Mouse (Mus musculus) neural tube, embryonic 15.5 days (tissue): ENCODE data around the gene Psmd2. TPM values are rescaled to one million over a fixed set of nuclear protein-coding genes. Genes with fewer than 3 reads are reported as not detected.
A peak's percentile ranks its signal among the peaks of the same experiment; 100 is the strongest.

Experiments used
- ATAC-seq: fragments of 200-750 bp; cut with Nextera tagmentation; 2 replicates; pipeline ENCODE4 v1.8.0; 2017; ENCODE audit warnings: mild to moderate bottlenecking, moderate TSS enrichment, moderate library complexity; ENCODE audit not compliant: low FRiP score
- H3K27ac ChIP-seq: fragments of 300-500 bp; sonication (generic); replicated peaks from 2 replicates; pipeline ENCODE4 v1.5.1; 2015; ENCODE audit warnings: mild to moderate bottlenecking, inconsistent platforms
- H3K27me3 ChIP-seq: fragments of 300-500 bp; sonication (generic); replicated peaks from 2 replicates; pipeline ENCODE4 v1.6.1; 2015; ENCODE audit warnings: inconsistent platforms
- H3K36me3 ChIP-seq: fragments of 300-500 bp; sonication (generic); 2 replicates; pipeline ENCODE4 v1.6.1; 2015; ENCODE audit warnings: inconsistent platforms
- H3K4me1 ChIP-seq: fragments of 300-500 bp; sonication (generic); 2 replicates; pipeline ENCODE4 v1.6.1; 2015; ENCODE audit warnings: inconsistent platforms
- H3K4me2 ChIP-seq: fragments of 300-500 bp; sonication (generic); 2 replicates; pipeline ENCODE4 v1.6.1; 2015; ENCODE audit warnings: inconsistent platforms, mild to moderate bottlenecking, moderate library complexity
- H3K4me3 ChIP-seq: fragments of 300-500 bp; sonication (generic); replicated peaks from 2 replicates; pipeline ENCODE4 v1.5.1; 2015; ENCODE audit warnings: mild to moderate bottlenecking, inconsistent platforms
- H3K9ac ChIP-seq: fragments of 300-500 bp; sonication (generic); replicated peaks from 2 replicates; pipeline ENCODE4 v1.6.1; 2015; ENCODE audit warnings: mild to moderate bottlenecking, inconsistent platforms
- H3K9me3 ChIP-seq: fragments of 300-500 bp; sonication (generic); replicated peaks from 2 replicates; pipeline ENCODE4 v1.6.1; 2016; ENCODE audit warnings: inconsistent platforms
- WGBS: fragments of 180-500 bp; shearing (Covaris S2); methylation state at CpG from one replicate; pipeline ENCODE4 v1.1.7; 2015; ENCODE audit warnings: mixed read lengths; 5-methylcytosine and 5-hydroxymethylcytosine counted together
- polyA plus RNA-seq: library from polyadenylated mRNA; unstranded; fragments of >200 nt; fragmentation: Nextera tagmentation; extraction: Ambion mirVana; gene quantifications from 2 replicates; pipeline ENCODE4 v1.2.1, GENCODE M21; 2015

The Psmd2 gene
- polyA plus RNA-seq, 1 experiment from 2014 or later, result 342 TPM

DNA sequence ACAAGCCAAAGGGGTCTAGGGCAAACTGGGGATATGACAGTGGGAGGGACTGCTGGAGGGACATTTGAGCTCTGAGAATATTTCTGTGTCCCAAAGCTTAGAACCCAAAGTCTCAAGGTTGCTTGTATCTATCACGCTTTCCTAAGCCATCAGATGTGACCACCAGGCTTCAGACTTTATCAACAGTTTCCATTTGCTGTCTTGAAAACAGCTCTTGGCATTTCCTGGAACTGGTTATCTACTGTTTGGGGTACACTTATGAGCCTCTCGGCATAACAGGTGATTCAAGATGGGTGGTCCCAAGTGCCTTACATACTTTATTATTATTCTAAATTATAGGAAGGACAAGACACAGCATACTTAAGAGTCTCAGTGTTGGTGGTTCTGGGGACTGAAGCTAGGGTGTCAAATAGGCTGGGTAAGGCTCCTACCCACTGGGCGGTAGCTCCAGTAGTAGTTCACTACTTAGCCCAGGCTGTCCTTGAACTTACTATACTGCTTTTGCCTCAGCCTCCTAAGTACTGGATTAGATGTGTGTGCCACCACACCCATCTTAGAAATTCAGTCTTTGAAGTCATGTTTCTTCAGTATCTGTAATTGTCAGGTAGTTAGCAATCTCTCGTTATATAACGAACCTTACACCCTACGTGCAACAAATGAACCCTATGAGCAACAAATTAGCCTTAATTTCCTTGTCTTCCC is 52.4 kb downstream of the Psmd2 start:
- no peak for ATAC-seq
- H3K27ac ChIP-seq, result 0 out of 2 replicates have a peak overlapping the region, but pooled peaks have one; percentile 6
- no peaks in the 10 kb centered on the region for H3K9me3 ChIP-seq
- H3K4me1 ChIP-seq, result peaks cover 23% of the 10 kb centered on the region
- 95% methylated on average over 6 of the region's 6 CpGs for WGBS
- H3K27me3 ChIP-seq, result no peaks in the 10 kb centered on the region
- H3K9ac ChIP-seq, result no peak overlapping the region
- peaks cover 59% of the 10 kb centered on the region for H3K36me3 ChIP-seq
- no peak overlapping the region for H3K4me3 ChIP-seq
- no peak overlapping the region for H3K4me2 ChIP-seq

DNA sequence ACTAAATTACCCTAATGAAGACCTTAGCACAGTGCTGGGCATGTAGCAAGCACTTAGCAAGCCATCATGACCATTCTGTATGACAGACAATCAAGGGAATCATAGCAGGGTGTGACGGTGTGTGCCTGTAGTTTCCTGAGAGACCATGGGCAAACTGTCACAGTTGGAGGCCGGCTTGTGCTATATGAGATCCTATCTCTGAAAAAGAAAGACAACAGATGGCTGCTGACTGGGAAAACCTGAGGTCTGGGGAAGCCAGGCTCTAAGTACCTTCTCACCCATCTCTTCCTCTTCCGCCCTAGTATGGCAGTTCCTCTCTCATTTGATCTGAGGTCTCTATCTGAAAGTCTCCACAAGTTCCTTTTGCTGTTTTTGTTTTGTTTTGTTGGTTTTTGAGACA is 54.3 kb downstream of the Psmd2 start:
- H3K27me3 ChIP-seq, result no peaks in the 10 kb centered on the region
- H3K9me3 ChIP-seq, result no peaks in the 10 kb centered on the region
- WGBS, result 77% methylated on average over 3 of the region's 3 CpGs
- H3K4me3 ChIP-seq, result no peak overlapping the region
- peaks cover 51% of the 10 kb centered on the region for H3K36me3 ChIP-seq
- H3K4me1 ChIP-seq, result peaks cover 18% of the 10 kb centered on the region
- H3K9ac ChIP-seq, result no peak overlapping the region
- no peak overlapping the region for H3K4me2 ChIP-seq
- H3K27ac ChIP-seq, result no peak overlapping the region
- ATAC-seq, result no peak

DNA sequence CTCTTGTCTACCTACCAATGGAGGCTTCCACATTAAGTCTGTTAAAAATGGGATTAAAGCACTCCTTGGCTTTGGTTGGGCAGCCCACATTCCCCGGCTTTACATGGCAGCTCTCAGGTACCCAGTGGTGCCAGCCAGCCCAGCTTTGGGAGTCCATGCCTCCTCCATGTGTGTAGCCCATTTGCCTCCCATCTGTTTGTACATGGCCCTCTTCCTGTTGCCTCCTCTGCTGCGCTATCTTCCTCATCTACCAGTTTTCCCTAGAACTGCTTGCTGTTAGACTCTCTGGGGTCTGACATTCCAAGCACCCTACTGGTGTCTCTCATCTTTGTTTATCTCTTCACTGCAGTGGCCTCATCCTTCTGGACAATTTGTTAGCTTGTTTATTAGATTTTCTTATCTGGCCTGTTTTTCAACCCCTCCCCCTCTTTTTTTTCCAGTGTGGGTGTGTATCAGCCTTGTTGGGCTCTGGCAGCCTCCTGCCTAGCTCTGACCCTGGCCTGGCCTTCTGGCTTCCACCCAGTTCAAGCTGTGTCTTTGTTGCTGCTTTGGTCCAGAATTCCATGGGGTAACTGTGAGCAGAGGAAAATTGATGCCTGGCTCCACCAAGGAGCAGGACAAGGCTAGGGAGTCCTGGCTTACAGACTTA is 55.1 kb downstream of the Psmd2 start:
- Histone ChIP-seq H3K27ac (no peak overlapping the region), H3K9ac (no peak overlapping the region), H3K36me3 (peaks cover 56% of the 10 kb centered on the region), H3K27me3 (no peaks in the 10 kb centered on the region), H3K4me3 (no peak overlapping the region), H3K4me2 (no peak overlapping the region), H3K9me3 (no peaks in the 10 kb centered on the region), H3K4me1 (peaks cover 15% of the 10 kb centered on the region)
- 93% methylated on average over 2 of the region's 2 CpGs for WGBS
- ATAC-seq, result no peak

DNA sequence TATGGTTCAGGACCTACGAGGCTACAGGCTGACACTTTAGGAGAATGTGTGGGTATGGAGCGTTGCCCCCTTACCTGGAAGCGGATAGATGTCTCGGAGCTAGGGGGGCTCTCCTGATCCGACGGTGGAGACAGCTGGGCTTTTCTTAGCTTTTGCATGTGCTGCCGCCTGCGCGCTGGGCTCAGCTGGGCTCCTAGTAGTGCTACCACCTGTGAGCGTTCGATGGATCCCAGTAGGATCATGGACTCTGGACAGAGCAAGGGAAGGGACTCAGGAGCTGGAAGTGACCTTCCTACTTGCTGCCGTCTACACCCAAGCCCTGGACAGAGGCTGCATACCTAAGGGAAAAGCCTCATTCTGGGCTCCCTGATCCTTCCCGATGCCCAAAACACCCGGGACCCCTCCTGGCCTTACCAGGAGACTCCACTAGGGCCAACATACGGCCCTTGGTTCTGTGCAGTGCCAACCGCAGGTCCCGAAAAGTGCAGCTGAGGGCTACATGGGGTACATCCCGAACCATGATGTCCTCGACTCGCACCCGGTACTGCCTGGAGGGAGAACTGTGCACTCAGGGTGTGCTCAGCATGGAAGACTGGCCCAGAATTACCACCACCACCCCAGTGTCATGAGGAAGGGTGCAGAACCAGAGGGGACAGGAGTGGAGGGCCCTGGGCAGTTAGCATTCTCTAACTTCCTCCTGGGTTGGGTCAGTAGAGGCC is 56.9 kb downstream of the Psmd2 start:
- 0 out of 2 replicates have a peak, but pooled peaks have one; percentile 3 for ATAC-seq
- Histone ChIP-seq H3K9me3 (no peaks in the 10 kb centered on the region), H3K4me3 (no peak overlapping the region), H3K9ac (no peak overlapping the region), H3K27ac (no peak overlapping the region), H3K36me3 (peaks cover 62% of the 10 kb centered on the region), H3K27me3 (no peaks in the 10 kb centered on the region), H3K4me1 (peaks cover 7% of the 10 kb centered on the region), H3K4me2 (no peak overlapping the region)
- WGBS, result 94% methylated on average over 21 of the region's 21 CpGs

DNA sequence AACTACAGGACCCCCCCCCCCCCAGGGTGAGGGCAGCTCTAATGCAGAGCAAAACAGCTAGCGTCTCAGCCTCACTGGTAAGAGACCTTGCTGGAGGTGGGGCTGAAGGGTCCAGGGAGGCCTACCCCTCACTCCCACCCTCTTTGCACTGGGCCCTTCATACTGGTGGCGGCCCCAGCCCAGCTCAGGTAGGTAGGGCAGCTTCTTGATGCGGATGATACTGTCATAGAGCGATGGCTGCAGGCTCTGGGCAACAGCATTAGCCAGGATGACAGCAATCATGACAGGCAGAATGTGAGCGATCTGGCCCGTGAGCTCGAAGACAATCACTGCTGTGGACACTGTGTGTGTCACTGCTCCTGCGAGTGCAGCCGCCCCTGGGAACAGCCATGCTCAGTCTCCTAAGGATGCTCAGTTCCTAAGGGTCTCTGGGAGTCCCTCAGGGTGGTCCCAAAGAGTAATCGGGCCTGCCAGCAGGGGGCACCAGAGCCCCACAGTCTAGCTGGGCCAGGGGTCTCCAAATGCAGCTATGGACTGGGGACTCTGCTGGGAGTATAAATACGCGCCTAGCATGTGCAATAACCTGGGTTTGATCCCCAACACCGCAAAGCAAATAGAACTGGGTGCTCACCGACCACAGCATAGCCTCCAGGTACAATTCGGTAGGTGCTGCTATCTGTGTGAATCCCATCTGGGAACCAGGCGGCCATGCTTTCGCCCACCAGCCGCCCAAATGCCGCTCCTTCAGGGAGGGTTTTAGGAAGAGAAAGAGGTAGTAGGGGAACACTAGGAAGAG is 57.7 kb downstream of the Psmd2 start:
- peaks cover 60% of the 10 kb centered on the region for H3K36me3 ChIP-seq
- ATAC-seq, result peak; percentile 51

DNA sequence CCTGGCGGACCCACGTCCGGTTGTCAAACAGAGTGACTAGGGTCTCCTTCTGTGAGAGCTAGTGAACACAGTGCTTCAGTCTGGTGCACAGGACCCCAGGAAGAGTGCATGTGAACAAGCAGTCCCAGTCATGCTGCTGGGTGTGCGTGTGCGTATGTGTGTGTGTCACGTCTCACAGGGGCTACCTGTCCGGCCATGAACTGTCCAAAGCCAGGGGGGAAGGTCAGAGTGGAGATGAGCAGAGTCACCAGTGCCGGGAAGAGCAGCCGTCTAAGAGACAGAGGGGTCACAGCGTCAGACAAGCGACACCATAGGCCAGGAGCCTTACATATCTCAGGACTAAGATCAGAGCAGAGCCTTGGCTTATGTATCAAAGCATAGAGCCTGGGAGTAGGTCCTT is 58.9 kb downstream of the Psmd2 start:
- H3K4me2 ChIP-seq, result no peak overlapping the region
- no peaks in the 10 kb centered on the region for H3K27me3 ChIP-seq
- ATAC-seq, result no peak
- no peak overlapping the region for H3K4me3 ChIP-seq
- no peak overlapping the region for H3K27ac ChIP-seq
- no peaks in the 10 kb centered on the region for H3K9me3 ChIP-seq
- no peak overlapping the region for H3K9ac ChIP-seq
- 95% methylated on average over 11 of the region's 11 CpGs for WGBS
- peaks cover 56% of the 10 kb centered on the region for H3K36me3 ChIP-seq
- peaks cover 27% of the 10 kb centered on the region for H3K4me1 ChIP-seq

More for the DNA sequence above, 57.7 kb downstream of the Psmd2 start:
- Histone ChIP-seq H3K4me2 (no peak overlapping the region), H3K9me3 (no peaks in the 10 kb centered on the region), H3K4me3 (no peak overlapping the region), H3K27ac (no peak overlapping the region), H3K4me1 (peaks cover 14% of the 10 kb centered on the region), H3K27me3 (no peaks in the 10 kb centered on the region), H3K9ac (no peak overlapping the region)
- 72% methylated on average over 19 of the region's 19 CpGs for WGBS

DNA sequence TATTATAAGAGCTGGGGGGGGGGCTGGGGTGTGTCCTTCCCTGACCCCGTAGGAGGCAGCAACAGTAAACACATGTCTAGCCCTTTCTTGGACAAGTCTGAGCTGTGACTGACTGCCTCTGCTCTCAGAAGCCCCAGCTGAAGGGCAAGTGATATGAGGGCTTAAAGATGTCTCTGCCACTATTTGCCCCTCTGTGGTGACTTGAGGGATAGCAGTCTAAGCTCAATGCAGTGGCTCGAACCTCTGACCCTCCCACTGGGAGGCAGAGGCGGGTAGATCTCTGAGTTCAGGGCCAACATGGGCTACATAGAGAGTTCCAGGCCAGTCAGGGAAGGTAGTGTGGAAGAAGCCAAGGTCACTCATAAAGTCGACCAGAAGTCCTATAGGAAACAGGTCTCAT is 59.4 kb downstream of the Psmd2 start:
- H3K27ac ChIP-seq, result no peak overlapping the region
- peaks cover 52% of the 10 kb centered on the region for H3K36me3 ChIP-seq
- no peak overlapping the region for H3K4me3 ChIP-seq
- 84% methylated on average over 4 of the region's 4 CpGs for WGBS
- no peak for ATAC-seq
- H3K27me3 ChIP-seq, result no peaks in the 10 kb centered on the region
- no peaks in the 10 kb centered on the region for H3K9me3 ChIP-seq
- no peak overlapping the region for H3K4me2 ChIP-seq
- H3K4me1 ChIP-seq, result peaks cover 30% of the 10 kb centered on the region
- H3K9ac ChIP-seq, result no peak overlapping the region

DNA sequence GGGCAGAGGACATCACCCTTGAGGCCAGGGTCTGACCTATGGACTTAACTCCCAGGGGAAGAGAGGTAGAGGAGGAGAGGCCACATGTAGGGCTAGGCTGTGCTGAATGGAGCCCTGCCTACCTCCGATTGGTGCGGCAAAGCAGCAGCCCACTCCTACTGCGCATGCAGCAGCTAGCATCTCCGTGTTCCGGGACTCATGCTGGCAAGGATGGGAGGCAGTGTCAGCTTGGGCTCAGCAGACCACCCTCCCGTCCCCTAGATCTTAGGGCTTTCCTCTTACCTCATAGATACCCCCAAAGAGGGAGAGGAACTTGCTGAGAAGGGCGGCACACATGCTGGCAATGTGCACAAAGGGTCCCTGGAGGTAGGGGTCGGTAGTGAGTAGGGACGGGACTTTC is 60.7 kb downstream of the Psmd2 start:
- Histone ChIP-seq H3K4me3 (no peak overlapping the region), H3K36me3 (peaks cover 40% of the 10 kb centered on the region), H3K9me3 (no peaks in the 10 kb centered on the region), H3K9ac (no peak overlapping the region), H3K27me3 (no peaks in the 10 kb centered on the region), H3K4me1 (peaks cover 39% of the 10 kb centered on the region), H3K4me2 (no peak overlapping the region), H3K27ac (no peak overlapping the region)
- ATAC-seq, result no peak
- 80% methylated on average over 9 of the region's 9 CpGs for WGBS

DNA sequence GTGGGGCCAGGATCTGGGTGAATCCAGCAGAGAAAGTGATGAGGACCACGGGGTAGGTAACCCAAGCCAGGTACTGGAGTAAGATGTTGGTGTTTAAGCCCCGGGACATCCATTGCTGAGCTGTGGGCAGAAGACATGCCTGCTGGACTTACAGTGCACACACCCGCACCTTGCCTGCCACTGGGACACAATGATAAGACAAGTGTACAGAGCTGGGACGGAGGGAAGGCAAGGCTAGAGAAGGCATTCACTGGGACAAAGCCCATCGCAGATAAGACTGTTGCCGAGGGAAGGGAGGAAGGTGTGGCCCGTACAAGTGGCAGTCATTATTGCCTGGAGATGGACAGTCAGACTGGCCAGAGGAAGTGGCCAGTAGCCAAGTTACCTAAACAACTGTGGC is 61.4 kb downstream of the Psmd2 start:
- no peaks in the 10 kb centered on the region for H3K9me3 ChIP-seq
- no peak overlapping the region for H3K27ac ChIP-seq
- no peaks in the 10 kb centered on the region for H3K27me3 ChIP-seq
- H3K36me3 ChIP-seq, result peaks cover 33% of the 10 kb centered on the region
- no peak overlapping the region for H3K4me2 ChIP-seq
- no peak overlapping the region for H3K9ac ChIP-seq
- H3K4me1 ChIP-seq, result peaks cover 41% of the 10 kb centered on the region
- WGBS, result 90% methylated on average over 7 of the region's 7 CpGs
- no peak overlapping the region for H3K4me3 ChIP-seq
- ATAC-seq, result no peak
